Mouse (Mus musculus): ENCODE data around the gene Cab39l. TPM values are rescaled to one million over a fixed set of nuclear protein-coding genes. Genes with fewer than 3 reads are reported as not detected.

Gene Cab39l
- total and polyA plus RNA-seq, 3 experiments = 19.9 to 49.2 (median 33.1) TPM

- dilution Hi-C loops (cut with MboI; ENCODE audit: extremely low pct_ligation_motif_present, extremely low pct_unique_long_range_greater_than_20kb, low sequenced_read_pairs) = no loop called here
- H3K4me1 ChIP-seq (ENCODE audit: control insufficient read depth in 1 of 2, insufficient read depth in 2 of 2) = peaks cover 6 to 7% of the 10 kb centered on the region in 2 experiments
- no peak for TF ChIP-seq KAT2A (IDR thresholded peaks at IDR 0.05; ENCODE audit: insufficient replicate concordance, low read length)
- no peak for TF ChIP-seq TCF12 (IDR thresholded peaks at IDR 0.05; ENCODE audit: low read depth, low read length)
- no peak for TF ChIP-seq ELF1 (IDR thresholded peaks at IDR 0.05; ENCODE audit: low read depth, low read length)
- TF ChIP-seq BHLHE40 (IDR thresholded peaks at IDR 0.05; ENCODE audit: low read depth, low read length) = no peak
- no peak for TF ChIP-seq ETS1 (conservative IDR thresholded peaks at IDR 0.05; ENCODE audit: low read depth, low read length)
- no peak for TF ChIP-seq NRF1 (IDR thresholded peaks at IDR 0.05; ENCODE audit: low read depth, low read length)
- H3K9ac ChIP-seq (ENCODE audit: insufficient read depth, low read depth) = no peak overlapping the region
- H3K4me3 ChIP-seq (replicated peaks in 1 of 3; ENCODE audit: low read depth in 2 of 3, low read length in 2 of 3, poor library complexity in 1 of 3) = no peak overlapping the region
- in situ Hi-C loops (cut with MboI; ENCODE audit: low pct_ligation_motif_present, low pct_unique_long_range_greater_than_20kb, low sequenced_read_pairs) = no loop called here
- no peak for DNase-seq (ENCODE audit: extremely low read depth)
- no peaks in the 10 kb centered on the region for H3K79me2 ChIP-seq (replicated peaks; ENCODE audit: control insufficient read depth, extremely low read depth, insufficient read depth, poor library complexity, severe bottlenecking)
- H3K36me3 ChIP-seq (replicated peaks in 1 of 2; ENCODE audit: control insufficient read depth in 1 of 2, insufficient read depth in 1 of 2, low read length in 1 of 2) = no peaks in the 10 kb centered on the region
- H3K27me3 ChIP-seq (replicated peaks) = peaks cover 2% of the 10 kb centered on the region
- H3K9me3 ChIP-seq (replicated peaks; ENCODE audit: low read length) = no peaks in the 10 kb centered on the region
- no peak overlapping the region for H3K27ac ChIP-seq (ENCODE audit: insufficient read depth, low read depth)
- no peak overlapping the region for H3K4me2 ChIP-seq (ENCODE audit: insufficient read depth, low read depth, poor library complexity, severe bottlenecking)
Measured at GRCm38 (mm10) chr14:59627142-59627680, 186.4 kb downstream of the Cab39l start.

GRCm38 (mm10) chr14:59627823-59628222 lies 187.1 kb downstream of the Cab39l start:
- TF ChIP-seq MXI1 (IDR thresholded peaks at IDR 0.05; ENCODE audit: low read depth, low read length) (no peak), POLR2A (IDR thresholded peaks at IDR 0.05; ENCODE audit: low read depth, low read length) (no peak), HCFC1 (IDR thresholded peaks at IDR 0.05; ENCODE audit: low read depth, low read length) (no peak), CHD1 (IDR thresholded peaks at IDR 0.05; ENCODE audit: low read depth, low read length) (no peak), TBP (conservative IDR thresholded peaks at IDR 0.05; ENCODE audit: low read depth, low read length) (no peak), MAFK (IDR thresholded peaks at IDR 0.05; ENCODE audit: insufficient replicate concordance, low read length) (no peak), BHLHE40 (IDR thresholded peaks at IDR 0.05; ENCODE audit: low read depth, low read length) (no peak)
- DNase-seq (ENCODE audit: extremely low read depth) = no peak
- Histone ChIP-seq H3K27me3 (replicated peaks) (peaks cover 2% of the 10 kb centered on the region), H3K4me3 (replicated peaks in 1 of 3; ENCODE audit: low read depth in 2 of 3, low read length in 2 of 3, poor library complexity in 1 of 3) (no peak overlapping the region), H3K79me2 (replicated peaks; ENCODE audit: control insufficient read depth, extremely low read depth, insufficient read depth, poor library complexity, severe bottlenecking) (no peaks in the 10 kb centered on the region), H3K36me3 (replicated peaks in 1 of 2; ENCODE audit: control insufficient read depth in 1 of 2, insufficient read depth in 1 of 2, low read length in 1 of 2) (no peaks in the 10 kb centered on the region), H3K4me2 (ENCODE audit: insufficient read depth, low read depth, poor library complexity, severe bottlenecking) (no peak overlapping the region), H3K4me1 (ENCODE audit: control insufficient read depth in 1 of 2, insufficient read depth in 2 of 2) (peaks cover 6 to 7% of the 10 kb centered on the region in 2 experiments), H3K9ac (ENCODE audit: insufficient read depth, low read depth) (no peak overlapping the region), H3K9me3 (replicated peaks; ENCODE audit: low read length) (no peaks in the 10 kb centered on the region), H3K27ac (ENCODE audit: insufficient read depth, low read depth) (no peak overlapping the region)
- dilution Hi-C loops (cut with MboI; ENCODE audit: extremely low pct_ligation_motif_present, extremely low pct_unique_long_range_greater_than_20kb, low sequenced_read_pairs) = no loop called here
- in situ Hi-C loops (cut with MboI; ENCODE audit: low pct_ligation_motif_present, low pct_unique_long_range_greater_than_20kb, low sequenced_read_pairs) = no loop called here

- in situ Hi-C loops (cut with MboI; ENCODE audit: low pct_ligation_motif_present, low pct_unique_long_range_greater_than_20kb, low sequenced_read_pairs) = no loop called here
- TF ChIP-seq POLR2AphosphoS2 (IDR thresholded peaks at IDR 0.05; ENCODE audit: low read depth, low read length) (no peak), IRF4 (IDR thresholded peaks at IDR 0.05; ENCODE audit: low read depth, low read length) (no peak), CHD1 (IDR thresholded peaks at IDR 0.05; ENCODE audit: low read depth, low read length) (no peak), MAZ (IDR thresholded peaks at IDR 0.05; ENCODE audit: low read depth, low read length) (no peak), HCFC1 (IDR thresholded peaks at IDR 0.05; ENCODE audit: low read depth, low read length) (no peak), CTCF (conservative IDR thresholded peaks at IDR 0.05 in 1 of 2, IDR thresholded peaks at IDR 0.05 in 1 of 2; ENCODE audit: low read depth in 2 of 2, low read length in 2 of 2) (no peak), TBP (conservative IDR thresholded peaks at IDR 0.05; ENCODE audit: low read depth, low read length) (no peak), SMC3 (IDR thresholded peaks at IDR 0.05; ENCODE audit: low read depth, low read length) (no peak), ZMIZ1 (IDR thresholded peaks at IDR 0.05; ENCODE audit: low read depth, low read length) (no peak), ELF1 (IDR thresholded peaks at IDR 0.05; ENCODE audit: low read depth, low read length) (no peak), RCOR1 (conservative IDR thresholded peaks at IDR 0.05; ENCODE audit: low read depth, low read length) (no peak), ZC3H11A (IDR thresholded peaks at IDR 0.05; ENCODE audit: low read depth, low read length) (no peak), EP300 (IDR thresholded peaks at IDR 0.05; ENCODE audit: low read length) (no peak), JUN (IDR thresholded peaks at IDR 0.05; ENCODE audit: insufficient read depth, low read depth, low read length) (no peak), ZNF384 (IDR thresholded peaks at IDR 0.05; ENCODE audit: low read depth, low read length) (no peak), KAT2A (IDR thresholded peaks at IDR 0.05; ENCODE audit: insufficient replicate concordance, low read length) (no peak), GABPA (IDR thresholded peaks at IDR 0.05; ENCODE audit: insufficient replicate concordance, low read depth, low read length) (no peak), MEF2A (IDR thresholded peaks at IDR 0.05; ENCODE audit: borderline replicate concordance, low read depth, low read length) (no peak)
Measured at GRCm38 (mm10) chr14:59629308-59629707, 188.5 kb downstream of the Cab39l start.

More at GRCm38 (mm10) chr14:59629308-59629707, 188.5 kb downstream of the Cab39l start:
- no peak overlapping the region for H3K9ac ChIP-seq (ENCODE audit: insufficient read depth, low read depth)
- no peak overlapping the region for H3K4me2 ChIP-seq (ENCODE audit: insufficient read depth, low read depth, poor library complexity, severe bottlenecking)
- H3K4me1 ChIP-seq (ENCODE audit: control insufficient read depth in 1 of 2, insufficient read depth in 2 of 2) = peaks cover 6 to 7% of the 10 kb centered on the region in 2 experiments
- no peak for DNase-seq (ENCODE audit: extremely low read depth)
- no peaks in the 10 kb centered on the region for H3K79me2 ChIP-seq (replicated peaks; ENCODE audit: control insufficient read depth, extremely low read depth, insufficient read depth, poor library complexity, severe bottlenecking)
- no peak overlapping the region for H3K4me3 ChIP-seq (replicated peaks in 1 of 3; ENCODE audit: low read depth in 2 of 3, low read length in 2 of 3, poor library complexity in 1 of 3)
- dilution Hi-C loops (cut with MboI; ENCODE audit: extremely low pct_ligation_motif_present, extremely low pct_unique_long_range_greater_than_20kb, low sequenced_read_pairs) = no loop called here
- H3K9me3 ChIP-seq (replicated peaks; ENCODE audit: low read length) = no peaks in the 10 kb centered on the region
- no peak overlapping the region for H3K27ac ChIP-seq (ENCODE audit: insufficient read depth, low read depth)
- H3K27me3 ChIP-seq (replicated peaks) = peaks cover 2% of the 10 kb centered on the region
- H3K36me3 ChIP-seq (replicated peaks in 1 of 2; ENCODE audit: control insufficient read depth in 1 of 2, insufficient read depth in 1 of 2, low read length in 1 of 2) = no peaks in the 10 kb centered on the region
